Mouse (Mus musculus): ENCODE measurements around the gene Trim15. TPM values are rescaled to one million over a fixed set of nuclear protein-coding genes. Genes with fewer than 3 reads are reported as not detected.

The Trim15 gene
- total and polyA plus RNA-seq, 3 experiments, result 0.07 TPM; not detected in 2

DNA sequence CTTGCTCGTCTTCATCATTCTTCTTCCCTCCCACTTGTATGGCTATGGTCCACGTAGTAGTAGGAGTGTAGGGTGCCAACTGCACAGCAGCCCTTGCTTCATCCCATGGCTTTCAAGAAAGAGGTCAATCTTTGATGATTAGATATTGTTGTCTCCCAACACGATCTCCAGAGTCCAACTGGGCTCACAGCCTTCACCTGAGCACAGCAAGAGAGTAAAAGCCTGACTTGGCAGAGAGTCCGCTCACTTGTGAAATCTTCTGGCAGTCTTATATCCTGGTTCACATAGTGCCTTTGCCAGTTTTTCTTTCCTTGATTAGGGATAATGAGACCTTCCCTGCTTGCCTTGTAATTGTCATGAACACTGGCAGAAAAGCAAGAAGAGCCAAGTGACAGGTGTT lies 10.8 kb downstream of the Trim15 start:
- no peak for TF ChIP-seq MAZ (IDR thresholded peaks at IDR 0.05; ENCODE audit: low read depth, low read length)
- TF ChIP-seq JUND (IDR thresholded peaks at IDR 0.05; ENCODE audit: low read depth, low read length), result no peak
- TF ChIP-seq ZKSCAN1 (IDR thresholded peaks at IDR 0.05; ENCODE audit: low read depth, low read length), result no peak
- no peak for TF ChIP-seq NELFE (IDR thresholded peaks at IDR 0.05; ENCODE audit: low read depth, low read length)
- TF ChIP-seq SIN3A (IDR thresholded peaks at IDR 0.05; ENCODE audit: low read length), result no peak
- no peak for TF ChIP-seq UBTF (IDR thresholded peaks at IDR 0.05; ENCODE audit: borderline replicate concordance, insufficient read depth, low read depth, low read length)
- no peak for TF ChIP-seq CHD1 (IDR thresholded peaks at IDR 0.05; ENCODE audit: low read depth, low read length)
- no peak for TF ChIP-seq GATA1 (IDR thresholded peaks at IDR 0.05; ENCODE audit: low read depth, low read length)
- TF ChIP-seq ELF1 (IDR thresholded peaks at IDR 0.05; ENCODE audit: low read depth, low read length), result no peak
- Histone ChIP-seq H3K79me2 (ENCODE audit: control insufficient read depth, insufficient read depth, low read length, poor library complexity) (no peaks in the 10 kb centered on the region), H3K4me3 (ENCODE audit: control insufficient read depth in 1 of 2, insufficient read depth in 1 of 2, low read depth in 2 of 2, low read length in 2 of 2) (no peak overlapping the region), H3K36me3 (ENCODE audit: control insufficient read depth in 1 of 2, insufficient read depth in 2 of 2, low read length in 2 of 2) (no peaks in the 10 kb centered on the region), H3K27ac (ENCODE audit: control insufficient read depth, low read depth, low read length) (no peak overlapping the region), H3K27me3 (ENCODE audit: control insufficient read depth in 1 of 2, insufficient read depth in 2 of 2, low read length in 2 of 2) (no peaks in the 10 kb centered on the region), H3K9me3 (replicated peaks; ENCODE audit: insufficient read depth, low read length) (no peaks in the 10 kb centered on the region), H3K9ac (ENCODE audit: control insufficient read depth, low read depth, low read length, poor library complexity, severe bottlenecking) (no peak overlapping the region), H3K4me1 (ENCODE audit: control insufficient read depth in 1 of 2, insufficient read depth in 2 of 2, low read length in 2 of 2) (no peaks in the 10 kb centered on the region)
- no peak for DNase-seq (ENCODE audit: low read depth, low spot score)

DNA sequence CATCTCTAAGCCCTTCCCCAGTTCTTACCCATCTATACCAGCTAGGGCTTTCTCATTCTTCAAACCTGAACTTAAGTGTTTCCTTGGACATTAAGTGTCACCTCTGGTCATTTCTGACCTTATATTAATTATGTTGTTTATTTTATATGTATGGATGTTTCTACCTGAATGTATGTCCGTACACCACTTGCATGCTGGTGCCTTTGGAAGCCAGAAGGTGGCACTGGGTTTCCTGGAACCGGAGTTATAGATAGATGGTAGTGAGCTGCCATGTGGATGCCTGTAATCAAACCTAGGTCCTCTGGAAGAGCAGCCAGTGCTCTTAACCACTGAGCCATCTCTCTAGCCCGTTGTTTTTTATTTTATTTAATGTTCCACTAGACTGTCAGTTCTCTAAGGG lies 11.5 kb downstream of the Trim15 start:
- DNase-seq (ENCODE audit: low read depth, low spot score), result no peak
- TF ChIP-seq USF2 (IDR thresholded peaks at IDR 0.05; ENCODE audit: borderline replicate concordance in 1 of 2, insufficient read depth in 1 of 2, low read depth in 1 of 2, low read length in 2 of 2) (no peak), MYB (IDR thresholded peaks at IDR 0.05; ENCODE audit: low read depth, low read length) (no peak), CHD2 (IDR thresholded peaks at IDR 0.05; ENCODE audit: low read length) (no peak), CTCF (IDR thresholded peaks at IDR 0.05 in 2 of 3, conservative IDR thresholded peaks at IDR 0.05 in 1 of 3; ENCODE audit: control insufficient read depth in 1 of 3, insufficient read depth in 1 of 3, low read depth in 2 of 3, low read length in 3 of 3, poor library complexity in 1 of 3, severe bottlenecking in 1 of 3) (no peak), ETS1 (IDR thresholded peaks at IDR 0.05; ENCODE audit: low read depth, low read length) (no peak), ZC3H11A (IDR thresholded peaks at IDR 0.05; ENCODE audit: low read depth, low read length) (no peak), UBTF (IDR thresholded peaks at IDR 0.05; ENCODE audit: borderline replicate concordance, insufficient read depth, low read depth, low read length) (no peak), ZKSCAN1 (IDR thresholded peaks at IDR 0.05; ENCODE audit: low read depth, low read length) (no peak), MAX (IDR thresholded peaks at IDR 0.05; ENCODE audit: low read length) (no peak), TCF12 (IDR thresholded peaks at IDR 0.05; ENCODE audit: low read depth, low read length) (no peak), POLR2AphosphoS2 (IDR thresholded peaks at IDR 0.05; ENCODE audit: low read length) (no peak), BHLHE40 (IDR thresholded peaks at IDR 0.05; ENCODE audit: borderline replicate concordance, low read depth, low read length) (no peak), POLR2AphosphoS5 (IDR thresholded peaks at IDR 0.05; ENCODE audit: borderline replicate concordance, low read depth, low read length) (no peak), MXI1 (IDR thresholded peaks at IDR 0.05; ENCODE audit: low read depth, low read length) (no peak)
- Histone ChIP-seq H3K27me3 (ENCODE audit: control insufficient read depth in 1 of 2, insufficient read depth in 2 of 2, low read length in 2 of 2) (no peaks in the 10 kb centered on the region), H3K4me3 (ENCODE audit: control insufficient read depth in 1 of 2, insufficient read depth in 1 of 2, low read depth in 2 of 2, low read length in 2 of 2) (no peak overlapping the region), H3K9ac (ENCODE audit: control insufficient read depth, low read depth, low read length, poor library complexity, severe bottlenecking) (no peak overlapping the region), H3K4me1 (ENCODE audit: control insufficient read depth in 1 of 2, insufficient read depth in 2 of 2, low read length in 2 of 2) (no peaks in the 10 kb centered on the region), H3K79me2 (ENCODE audit: control insufficient read depth, insufficient read depth, low read length, poor library complexity) (no peaks in the 10 kb centered on the region), H3K36me3 (ENCODE audit: control insufficient read depth in 1 of 2, insufficient read depth in 2 of 2, low read length in 2 of 2) (no peaks in the 10 kb centered on the region), H3K27ac (ENCODE audit: control insufficient read depth, low read depth, low read length) (no peak overlapping the region), H3K9me3 (replicated peaks; ENCODE audit: insufficient read depth, low read length) (no peaks in the 10 kb centered on the region)
